Mouse (Mus musculus) T-cell, adult 66 days (primary cell): ENCODE data around the gene Gpr107. TPM values are rescaled to one million over a fixed set of nuclear protein-coding genes. Genes with fewer than 3 reads are reported as not detected.

Experiments
- total RNA-seq, 2 experiments: library from RNA; stranded (reverse); gene quantifications; 3 replicates in 1 of 2; 4 replicates in 1 of 2; pipeline ENCODE4 v1.2.4; 2023

The Gpr107 gene
- 10 to 100 TPM; 53.8 to 66.0 TPM for total RNA-seq

GRCm38 (mm10) chr2:31151892-31152812, at the start of gene Gpr107:
Gpr107 (plus strand) TSS chr2:31152316.

DNA sequence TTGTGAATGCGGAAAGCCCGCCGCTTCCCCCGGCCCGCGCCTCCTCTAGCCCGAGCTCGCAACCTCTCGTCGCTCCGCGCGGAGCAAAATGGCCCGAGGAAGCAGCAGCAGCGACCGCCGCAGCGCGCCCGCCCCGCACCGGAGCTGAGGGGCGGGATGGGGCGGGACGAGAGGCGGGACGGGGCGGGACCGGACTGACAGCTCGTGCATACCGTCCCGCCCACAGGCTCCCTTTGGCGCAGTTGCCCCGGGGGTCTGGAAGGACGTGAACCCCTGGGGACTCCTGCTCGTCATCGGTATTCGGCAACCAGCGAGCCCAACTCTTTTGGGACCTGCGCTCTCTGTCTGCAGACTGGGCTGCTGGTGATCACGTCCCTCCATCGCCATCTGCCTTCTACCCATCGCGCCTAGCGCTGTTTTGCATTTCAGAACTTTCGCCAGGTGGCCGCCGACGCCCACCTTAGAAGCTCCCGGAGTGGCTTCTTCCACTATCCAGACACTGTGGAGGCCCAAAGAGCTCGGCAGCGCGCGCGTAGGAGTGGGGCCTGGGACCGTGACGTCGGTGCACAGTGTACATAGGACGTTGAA, 10.2 kb upstream of the Gpr107 start, which contains the start of gene Fnbp1:
TSS of gene Fnbp1 (minus strand) at position 142 of the 588 bp plus-strand sequence.

GRCm38 (mm10) chr2:31245491-31246141, 93.5 kb downstream of the Gpr107 start, which contains the start of gene Ncs1:
Ncs1 (plus strand) TSS chr2:31245823.

Other genes starting within 250 kb of the Gpr107 start
- not detected for gene Ptges, start 222.5 kb upstream of the Gpr107 start, total RNA-seq
- gene Tor1b, start 199.4 kb upstream of the Gpr107 start, total RNA-seq, result 10 to 100 TPM; 48.3 to 54.4 TPM
- 10 to 100 TPM; 55.1 to 58.1 TPM for gene Tor1a, start 184.4 kb upstream of the Gpr107 start, total RNA-seq
- 10 to 100 TPM; 74.1 to 83.3 TPM for gene BC005624, start 170.1 kb upstream of the Gpr107 start, total RNA-seq
- gene Usp20, start 170.0 kb upstream of the Gpr107 start, total RNA-seq, result 10 to 100 TPM; 32.4 to 40.0 TPM
- gene Fnbp1, start 10.3 kb upstream of the Gpr107 start, total RNA-seq, result 100 to 1,000 TPM; 228 to 231 TPM
- gene Ncs1, start 93.5 kb downstream of the Gpr107 start, total RNA-seq, result 1 to 10 TPM in 1 of 2 experiments, under 1 TPM in 1; 0.44 to 1.8 TPM
- not detected for gene Hmcn2, start 162.1 kb downstream of the Gpr107 start, total RNA-seq